Mouse (Mus musculus) kidney, adult 9 months (tissue): ENCODE measurements at regions not wholly inside any gene's neighbourhood (a gene's known extent, or its start where the extent isn't known, plus 50 kb on each side); places are given as distances from the start of the nearest gene placed in this dataset.
A peak's percentile ranks its signal among the peaks of the same experiment; 100 is the strongest.
"Not testable (repeated sequence)": the region's sequence is repeated elsewhere in the genome, so short reads cannot be mapped to it uniquely, and the experiment has no call there.

Experiments
- DNase-seq: peaks from one replicate; pipeline ENCODE4 v3.0.0; 2022

DNA sequence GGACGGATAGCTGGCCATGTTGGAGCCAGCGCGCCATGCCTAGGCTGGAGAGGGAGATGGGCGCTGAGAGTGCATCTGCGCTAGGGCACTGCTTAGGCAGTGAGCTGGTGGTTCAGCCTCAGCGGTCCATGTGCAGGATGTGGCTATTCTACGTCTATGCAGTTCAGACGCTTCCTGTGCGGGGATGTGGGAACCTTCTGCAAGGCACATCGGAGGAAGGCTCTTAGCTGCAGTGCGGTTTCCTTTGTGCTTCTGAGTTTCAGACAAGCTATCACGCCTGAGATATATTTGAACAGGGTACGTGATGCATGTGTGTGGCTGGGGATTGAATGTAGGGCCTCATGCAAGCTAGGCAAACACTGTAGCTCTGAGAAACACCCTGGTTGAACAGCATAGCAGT lies 54.4 kb upstream of the Lrpprc start:
- DNase-seq: no peak

DNA sequence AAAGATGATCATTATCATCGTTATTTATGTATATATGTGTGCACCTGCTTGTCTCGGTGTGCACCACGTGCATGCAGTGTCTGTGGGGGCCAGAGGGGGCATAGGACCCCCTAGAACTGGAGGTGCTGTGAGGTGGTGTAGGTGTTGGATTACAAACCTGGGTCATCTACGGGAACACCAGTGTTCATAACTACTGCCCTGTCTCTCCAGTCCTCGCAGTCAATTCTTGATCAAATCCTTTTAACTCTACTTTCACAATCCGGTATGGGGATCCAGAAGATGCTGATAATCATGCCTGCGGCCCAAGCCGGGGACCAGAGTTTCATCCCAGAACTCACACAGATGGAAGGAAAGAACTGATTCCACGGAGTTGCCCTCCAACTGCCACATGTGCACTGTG lies 55.6 kb upstream of the Lrpprc start:
- DNase-seq: no peak

DNA sequence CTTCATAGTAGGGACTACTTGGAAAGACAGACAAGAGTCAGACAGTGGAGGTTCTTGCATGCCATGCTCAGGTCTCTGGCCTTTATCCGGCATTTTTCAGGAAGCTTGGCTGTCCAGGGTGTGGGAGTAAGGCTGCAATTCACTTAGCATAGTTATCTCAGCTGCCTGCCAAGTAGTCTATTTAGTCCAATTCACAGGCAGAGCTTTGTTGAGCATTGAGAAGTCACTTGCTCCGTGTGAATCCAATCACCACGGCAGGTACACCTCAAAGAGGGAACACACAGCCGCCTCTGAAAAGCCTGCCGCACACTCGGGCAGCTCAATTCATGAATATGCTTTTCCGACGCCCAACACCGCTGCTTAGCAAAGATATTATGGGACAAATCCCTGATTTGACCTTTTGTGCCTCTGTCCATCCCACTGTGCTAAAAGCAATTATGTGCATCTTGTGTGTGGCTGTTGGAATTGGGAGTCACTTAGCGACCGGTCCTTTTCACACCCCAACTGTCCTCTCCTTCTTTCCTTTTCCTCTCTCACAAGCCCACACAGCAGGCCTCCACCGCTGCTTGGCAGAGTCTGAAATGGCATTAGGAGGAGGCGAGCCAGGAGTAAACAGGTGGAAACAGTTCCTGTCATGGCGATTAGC lies 57.9 kb upstream of the Lrpprc start:
- DNase-seq: no peak

DNA sequence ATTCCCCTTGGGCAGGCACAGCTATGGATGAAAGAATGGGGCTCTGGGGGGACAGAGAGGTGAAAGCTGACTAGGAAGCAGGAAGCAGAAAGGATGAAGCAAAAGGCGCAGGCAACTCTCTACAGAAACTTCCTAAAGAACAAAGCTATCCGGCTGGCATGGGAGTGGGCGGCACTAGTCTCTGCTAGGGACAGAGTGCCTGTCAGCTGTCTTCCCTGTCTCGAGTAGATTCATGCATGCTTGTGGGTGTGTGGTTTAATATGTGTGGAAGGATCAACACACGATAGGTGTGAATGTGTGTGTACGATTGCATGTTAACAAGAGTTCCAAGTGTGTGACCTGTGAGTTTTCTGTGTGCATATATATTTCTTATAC lies 58.4 kb upstream of the Lrpprc start:
- DNase-seq: no peak

DNA sequence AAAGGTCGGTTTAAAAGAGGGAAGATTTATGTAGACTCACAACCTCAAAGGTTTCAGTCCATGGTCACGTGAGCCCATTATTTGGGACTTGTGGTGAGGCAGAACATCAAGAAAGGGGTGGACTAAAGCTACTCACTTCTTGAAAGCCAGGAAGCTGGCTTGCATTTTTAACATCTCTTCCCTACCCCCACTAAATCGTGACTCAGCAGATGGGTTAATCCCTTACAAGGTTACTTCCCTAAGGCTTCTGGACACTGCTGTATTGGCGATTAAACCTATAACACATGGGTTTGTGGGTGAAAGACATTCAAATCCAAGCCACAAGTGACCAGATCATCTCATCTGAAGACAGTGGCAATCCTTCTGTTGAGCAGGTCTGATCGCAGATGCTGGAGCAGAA lies 59.9 kb upstream of the Lrpprc start:
- no peak for DNase-seq

DNA sequence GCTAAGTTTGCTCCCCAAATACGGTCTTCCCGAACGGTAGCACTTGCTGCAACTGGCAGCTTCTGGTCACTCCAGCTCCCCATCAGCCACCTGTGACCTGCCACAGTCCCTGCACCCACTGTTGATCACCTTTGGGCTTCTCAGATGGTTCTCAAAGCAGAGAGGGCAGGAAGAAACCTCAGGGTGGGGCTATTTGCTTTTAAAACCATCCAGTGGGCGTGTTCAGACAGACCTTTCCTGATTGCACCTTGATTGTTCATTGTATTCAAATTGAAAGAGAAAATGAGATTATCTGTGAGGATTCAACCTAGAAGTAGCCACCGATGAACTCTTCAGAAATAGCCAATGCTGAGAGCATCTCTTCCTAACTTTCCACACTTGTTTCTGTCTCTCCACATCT lies 60.3 kb upstream of the Lrpprc start:
- no peak for DNase-seq

DNA sequence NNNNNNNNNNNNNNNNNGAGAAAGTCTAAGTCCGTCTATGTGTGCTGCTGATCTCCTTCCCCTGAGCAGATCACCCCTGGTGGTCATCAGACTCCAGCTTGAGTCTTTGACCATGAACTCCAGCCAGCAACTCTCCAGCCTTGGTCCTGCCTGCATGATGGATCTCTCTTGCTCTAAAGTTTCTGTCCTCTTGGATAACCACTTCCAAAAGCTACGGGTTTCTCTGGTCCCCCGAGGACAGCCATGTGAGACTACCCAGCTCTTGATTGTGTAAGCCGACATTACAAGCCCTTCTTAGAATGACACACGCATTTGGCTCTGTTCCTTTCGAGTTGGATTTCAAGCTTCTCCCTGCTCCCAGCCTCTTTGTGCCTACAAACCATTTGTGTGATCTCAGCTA lies 66.4 kb upstream of the Lrpprc start:
- no peak for DNase-seq

DNA sequence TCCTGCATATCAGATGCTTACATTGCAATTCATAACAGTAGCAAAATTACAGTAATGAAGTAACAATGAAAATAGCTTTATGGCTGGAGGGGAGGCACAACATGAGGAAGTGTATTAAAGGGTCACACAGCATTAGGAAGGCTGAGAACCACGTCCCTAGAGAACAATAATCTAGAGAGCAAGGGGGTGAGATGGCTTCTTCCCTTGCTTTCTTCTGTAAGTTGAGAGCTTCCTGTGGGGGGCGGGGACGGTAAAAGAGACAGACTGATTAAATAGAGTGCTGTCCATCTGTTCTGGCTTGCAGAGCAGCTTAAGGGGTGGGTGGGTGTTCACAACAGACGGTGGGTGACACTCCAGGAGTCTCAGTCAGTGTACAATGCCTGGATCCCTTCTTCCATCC lies 68.2 kb upstream of the Lrpprc start:
- no peak for DNase-seq

DNA sequence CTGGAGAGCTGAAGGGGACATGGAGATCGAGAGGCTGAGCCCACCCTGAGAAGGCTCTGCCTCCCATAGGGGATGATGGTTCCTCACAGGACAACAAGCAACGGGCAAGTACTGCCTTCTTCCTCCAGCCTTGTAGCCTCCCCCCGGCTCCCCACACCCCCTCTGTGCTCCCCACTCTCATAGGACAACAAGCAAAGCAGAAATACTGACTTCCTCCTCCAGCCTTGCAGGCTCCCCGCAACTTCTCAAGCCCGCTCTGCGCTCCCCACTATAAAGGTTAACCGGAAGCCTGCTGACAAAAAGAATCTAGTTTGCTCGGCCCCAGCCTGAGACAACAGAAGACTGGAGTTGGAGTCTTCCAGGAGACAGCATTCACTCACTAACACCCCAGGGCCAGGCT lies 69.3 kb upstream of the Lrpprc start:
- no peak for DNase-seq

DNA sequence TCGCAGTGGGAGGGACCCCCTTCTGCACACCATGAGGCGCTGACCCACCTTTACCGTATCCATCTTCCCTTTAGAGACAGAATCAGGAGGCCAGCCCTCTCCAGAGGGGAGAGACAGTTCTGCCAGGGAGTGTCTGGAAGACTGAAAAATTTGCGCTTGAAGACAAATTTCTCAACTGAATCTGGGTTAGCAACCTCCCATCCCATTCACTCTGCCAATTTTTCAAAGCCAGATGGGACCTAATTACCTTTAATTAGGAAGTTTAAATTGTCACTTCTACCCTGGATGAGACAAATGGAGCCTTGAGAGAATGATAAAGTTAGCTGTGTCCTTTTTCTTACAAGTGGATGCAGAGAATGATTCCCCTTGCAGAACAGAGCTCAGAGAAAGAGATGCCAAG lies 70.2 kb upstream of the Lrpprc start:
- DNase-seq: no peak

DNA sequence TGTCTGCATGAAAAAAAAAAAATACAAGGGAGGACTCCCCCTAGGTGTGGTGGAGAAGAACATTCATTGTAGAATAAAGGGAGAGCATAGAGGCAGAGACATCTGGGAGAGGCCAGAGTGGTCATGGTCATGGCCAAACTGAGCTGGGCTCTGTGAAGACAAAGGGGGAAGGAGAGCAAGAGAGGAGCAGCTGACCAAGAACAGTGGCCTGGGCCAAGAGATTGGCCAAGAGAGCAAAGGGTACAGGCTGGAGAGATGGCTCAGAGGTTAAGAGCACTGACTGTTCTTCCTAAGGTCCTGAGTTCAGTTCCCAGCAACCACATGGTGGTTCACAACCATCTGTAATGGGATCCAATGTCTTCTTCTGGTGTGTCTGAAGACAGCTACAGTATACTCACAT lies 73.6 kb upstream of the Lrpprc start:
- DNase-seq: not testable (repeated sequence)

DNA sequence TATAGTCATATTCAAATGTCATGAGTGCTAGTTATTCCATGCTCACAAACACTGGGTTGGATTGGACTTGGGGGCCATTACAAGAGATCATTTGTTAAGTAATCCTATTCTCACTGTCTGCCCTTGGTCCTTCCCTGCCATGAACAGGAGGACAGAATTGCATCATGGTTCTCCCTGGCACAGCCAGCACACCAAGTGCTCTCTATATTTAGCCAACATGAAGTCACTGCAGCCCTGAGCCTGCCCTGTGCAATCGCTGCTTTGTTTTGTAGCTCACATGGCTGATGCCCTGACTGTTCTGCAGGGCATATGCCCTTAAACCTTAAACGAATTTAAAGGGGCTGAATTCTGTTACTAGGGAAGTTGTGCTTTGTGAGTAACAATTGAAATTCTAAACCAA lies 74.6 kb upstream of the Lrpprc start:
- no peak for DNase-seq

DNA sequence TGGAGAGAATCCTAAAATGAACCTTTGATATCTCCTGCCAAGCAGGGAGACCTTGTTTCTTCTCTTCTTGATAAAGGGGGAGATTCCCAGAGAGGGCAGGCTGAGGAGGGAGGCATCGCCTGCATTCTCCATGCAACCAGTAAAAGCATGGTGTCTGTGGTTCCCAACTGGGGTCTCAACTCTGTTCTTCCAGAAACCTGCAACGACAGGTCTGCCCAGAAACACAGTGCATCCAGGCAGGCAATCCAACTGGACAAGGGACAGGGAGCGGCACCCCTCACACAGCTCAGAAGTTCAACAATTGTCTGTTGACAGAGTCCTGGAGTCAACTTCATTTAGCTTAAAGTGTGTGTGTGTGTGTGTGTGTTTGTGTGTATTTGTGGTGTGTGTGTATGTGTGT lies 75.0 kb upstream of the Lrpprc start:
- DNase-seq: no peak

DNA sequence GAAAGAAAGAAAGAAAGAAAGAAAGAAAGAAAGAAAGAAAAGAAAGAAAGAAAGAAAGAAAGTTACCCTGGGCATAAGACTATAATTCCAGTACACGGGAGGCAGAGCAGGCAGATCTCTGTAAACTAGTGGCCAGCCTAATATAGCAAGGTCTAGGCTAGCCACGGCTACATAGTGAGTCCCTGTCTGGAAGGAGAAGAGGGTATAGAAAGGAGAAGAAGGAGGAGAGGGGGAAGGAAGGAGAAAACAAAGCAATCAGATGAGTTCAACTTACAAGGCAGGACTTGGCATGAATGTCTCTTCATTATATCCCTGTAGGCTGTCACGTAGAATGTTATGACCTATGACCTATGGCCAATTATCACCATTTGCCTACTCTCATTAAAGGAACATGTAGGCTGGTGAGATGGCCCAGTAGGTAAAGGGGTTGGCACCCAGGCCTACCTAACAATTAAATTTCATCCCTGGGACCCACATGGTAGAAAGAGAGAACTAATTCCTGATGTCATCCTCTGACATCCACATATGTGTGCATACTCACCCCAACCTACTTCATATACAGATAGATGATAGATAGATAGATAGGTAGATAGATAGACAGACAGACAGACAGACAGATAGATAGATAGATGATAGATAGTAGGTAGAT lies 78.6 kb upstream of the Lrpprc start:
- no peak for DNase-seq

DNA sequence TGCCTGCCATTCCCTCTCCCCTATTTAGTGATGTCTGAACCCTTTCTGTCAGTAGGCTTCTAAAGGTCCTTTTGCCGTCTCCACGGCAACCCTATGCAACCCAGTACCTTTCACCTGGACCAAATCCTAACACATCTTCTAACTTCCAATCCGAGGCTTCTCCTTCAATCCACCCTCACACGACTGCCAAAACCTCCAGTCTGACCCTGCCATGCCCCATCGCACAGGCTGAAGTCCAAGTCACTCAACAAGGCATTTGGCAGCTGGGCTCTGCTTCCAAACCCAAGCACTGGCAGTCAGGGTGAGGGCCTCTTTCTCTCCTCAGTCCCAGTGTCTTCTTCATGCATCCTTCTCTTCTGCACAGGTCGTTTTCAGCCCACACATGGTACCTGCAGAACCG lies 83.0 kb upstream of the Lrpprc start:
- DNase-seq: peak; percentile 96

DNA sequence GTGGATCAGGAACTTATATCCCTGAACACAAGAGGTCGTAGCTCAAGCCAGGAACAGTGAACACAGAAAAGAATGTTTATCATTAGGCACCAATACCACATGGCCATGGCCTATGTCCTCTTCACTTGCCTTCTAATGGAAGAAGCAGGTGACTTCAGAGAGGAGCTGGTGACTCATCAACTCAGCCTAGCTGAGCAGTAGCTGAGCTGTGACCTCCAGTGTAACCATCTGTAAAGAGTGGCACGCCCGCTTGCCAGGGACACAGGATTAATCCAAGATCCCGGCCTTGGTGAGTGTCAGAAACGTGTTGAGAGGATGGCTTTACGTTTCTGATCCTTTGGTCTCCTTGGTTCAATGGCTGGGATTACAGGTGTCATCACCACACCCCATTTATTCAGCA lies 82.0 kb upstream of the Ppm1b start:
- DNase-seq: peak; percentile 88

DNA sequence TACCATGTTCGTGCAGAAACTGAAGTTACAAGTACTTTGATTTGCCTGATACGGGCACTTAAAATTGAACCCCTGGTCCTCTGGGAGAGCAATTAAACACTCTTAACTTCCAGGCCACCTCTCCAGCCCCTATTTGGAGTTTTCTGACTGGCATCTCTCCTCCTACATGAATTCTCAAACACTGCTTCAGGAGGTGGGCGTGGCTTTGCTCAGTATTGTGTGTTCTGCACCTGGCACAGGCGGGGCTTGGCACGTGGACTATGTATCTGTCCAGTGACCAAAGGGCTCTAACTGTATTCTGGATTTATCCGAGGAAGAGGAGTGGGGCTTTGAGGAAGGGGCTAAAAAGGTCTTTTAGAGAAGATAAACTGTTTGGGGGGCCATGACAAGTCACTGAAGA lies 81.5 kb upstream of the Ppm1b start:
- peak; percentile 82 for DNase-seq

DNA sequence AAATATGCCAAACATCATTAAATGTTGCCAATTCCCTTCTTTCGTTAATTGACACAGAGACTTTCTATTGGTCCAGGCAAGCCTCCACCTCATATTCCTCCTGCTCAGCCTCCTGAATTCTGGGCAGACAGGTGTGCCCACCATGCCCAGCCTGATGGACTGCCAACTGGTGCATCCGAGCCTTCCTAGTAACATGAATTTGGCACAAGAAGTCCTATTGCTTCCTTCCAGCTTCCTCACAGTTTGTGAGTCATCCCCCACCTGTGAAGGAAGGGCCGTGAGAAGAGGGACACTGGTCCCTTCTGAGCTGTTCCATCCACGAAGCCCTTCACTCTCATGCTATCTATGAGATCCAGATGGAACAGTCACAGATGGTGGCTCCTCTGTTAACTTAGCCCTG lies 80.5 kb upstream of the Ppm1b start:
- no peak for DNase-seq

DNA sequence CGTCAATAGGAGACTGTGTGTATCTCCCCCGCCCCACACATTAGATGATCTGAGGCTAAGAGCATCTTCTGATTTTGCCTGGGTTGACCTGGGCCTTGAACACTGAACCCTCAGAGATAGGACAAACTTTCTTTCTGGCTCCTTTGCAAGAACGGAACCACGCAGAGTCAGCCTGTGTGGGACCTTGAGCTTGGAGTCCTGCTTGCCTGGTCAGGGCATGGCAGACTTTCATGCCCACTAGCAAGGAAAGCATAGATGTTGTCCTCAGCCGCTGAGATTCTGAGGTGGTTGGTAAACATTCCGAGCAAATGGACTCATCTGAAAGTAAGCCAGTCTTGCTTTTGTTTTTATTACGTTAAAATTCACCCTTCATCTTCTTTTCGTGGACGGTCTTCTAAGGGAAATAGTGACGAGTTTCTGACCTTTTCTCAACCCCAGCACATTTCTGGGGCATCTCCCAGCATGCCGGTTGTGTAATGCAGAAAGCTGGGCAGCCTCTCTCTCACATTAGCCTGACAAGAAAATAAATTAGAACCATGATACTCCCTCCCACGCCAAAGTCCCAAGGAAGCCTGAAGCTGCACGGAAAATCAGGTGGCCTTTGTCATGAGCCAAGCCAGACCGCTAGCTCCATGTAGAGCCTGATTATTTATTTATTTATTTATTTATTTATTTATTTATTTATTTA lies 79.2 kb upstream of the Ppm1b start:
- no peak for DNase-seq

DNA sequence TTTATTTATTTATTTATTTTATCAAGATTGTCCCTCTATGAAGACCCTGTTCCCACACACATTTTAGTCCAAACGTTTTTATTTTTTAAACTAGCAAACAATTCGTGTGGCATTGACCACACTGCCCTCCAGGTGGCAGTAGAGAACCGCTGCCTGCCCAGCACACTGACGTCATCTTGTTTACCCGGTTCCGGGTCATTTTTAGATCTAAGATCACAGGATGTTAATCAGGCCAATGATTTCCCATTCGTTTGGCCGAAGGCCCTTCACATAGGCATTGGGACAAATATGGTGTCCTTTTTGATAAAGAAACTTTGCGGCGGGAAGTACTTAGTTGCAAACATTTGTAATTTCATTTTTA lies 78.7 kb upstream of the Ppm1b start:
- peak; percentile 85 for DNase-seq

DNA sequence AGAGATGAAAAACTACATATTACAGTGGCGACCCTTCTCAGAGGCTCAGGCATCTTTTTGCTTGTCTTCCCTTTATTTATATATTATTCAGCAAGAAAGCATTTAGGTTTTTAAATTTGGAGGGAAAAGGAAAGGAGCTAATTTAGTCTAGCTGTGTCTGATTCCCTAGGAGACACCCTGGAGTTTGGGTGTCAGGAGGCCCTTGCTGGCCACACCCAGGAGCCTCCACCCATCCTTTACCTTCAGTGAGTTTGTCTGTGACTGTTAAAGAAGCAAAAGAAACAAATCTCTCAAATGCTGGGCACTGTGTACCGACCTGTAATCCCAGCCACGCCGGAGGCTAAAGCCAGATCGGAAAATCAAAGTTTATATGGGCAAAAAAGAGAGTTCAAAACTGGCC lies 78.2 kb upstream of the Ppm1b start:
- no peak for DNase-seq

DNA sequence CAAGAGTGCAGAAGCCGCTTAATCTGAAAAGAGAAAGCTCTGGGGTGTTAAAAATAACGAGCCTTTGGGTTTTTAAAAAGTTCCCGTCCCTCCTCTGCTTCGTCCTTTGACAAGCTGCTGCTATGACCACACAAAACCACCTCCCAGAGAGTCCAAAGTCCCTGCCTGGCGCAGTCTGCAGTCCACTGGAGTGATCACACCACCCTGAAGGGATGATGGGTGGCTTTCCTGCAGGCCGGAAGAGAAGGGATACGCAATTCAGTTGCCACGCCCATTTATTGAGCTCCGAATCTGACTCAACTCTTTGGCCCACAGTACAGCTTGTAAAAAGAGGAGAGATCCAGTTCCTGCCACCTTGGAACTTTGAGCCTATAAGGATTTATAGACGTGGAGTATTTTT lies 77.4 kb upstream of the Ppm1b start:
- DNase-seq: peak; percentile 88

DNA sequence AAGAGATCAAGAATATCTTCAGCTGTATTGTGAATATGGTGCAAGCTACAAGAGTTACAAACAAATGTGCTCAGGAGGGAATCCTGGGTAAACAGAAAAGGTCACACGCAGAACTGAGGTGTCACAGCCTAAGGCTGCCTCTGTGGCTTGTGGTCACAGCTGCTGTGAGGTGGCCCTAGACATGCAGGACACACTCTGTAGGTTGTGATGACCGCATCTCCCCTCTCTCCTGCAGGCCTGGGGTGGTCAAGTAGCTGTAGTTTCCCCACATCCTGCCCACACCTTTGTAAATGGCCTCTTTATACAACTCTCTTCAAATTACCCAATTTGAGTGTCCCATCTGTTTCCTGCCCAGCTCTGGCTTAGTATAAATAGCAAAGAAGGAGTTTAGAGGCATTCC lies 75.6 kb upstream of the Ppm1b start:
- no peak for DNase-seq

DNA sequence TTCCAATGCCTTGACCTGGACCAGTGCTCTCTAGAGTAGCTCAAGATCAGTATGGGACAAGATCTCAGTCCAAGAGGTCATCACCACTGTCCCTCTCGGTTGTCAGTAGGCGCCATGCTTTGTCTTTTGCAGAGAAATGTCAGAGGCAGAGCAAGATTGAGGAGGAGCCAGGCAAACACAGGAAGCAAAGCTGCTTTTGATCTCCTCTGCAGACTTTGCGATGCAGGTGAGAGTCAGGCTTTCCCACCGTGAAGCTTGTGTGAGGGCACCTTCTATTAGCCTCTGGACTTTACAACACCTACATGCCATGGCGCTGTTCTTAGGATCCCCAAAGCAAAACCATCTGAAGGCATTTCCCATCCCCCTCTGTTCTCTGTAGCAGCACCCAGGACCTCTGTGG lies 68.0 kb upstream of the Ppm1b start:
- no peak for DNase-seq
